Mouse (Mus musculus) lung, adult 10 weeks (tissue): ENCODE measurements around the gene Nemp2. TPM values are rescaled to one million over a fixed set of nuclear protein-coding genes. Genes with fewer than 3 reads are reported as not detected.

Experiments
- polyA plus RNA-seq: library from polyadenylated mRNA; stranded (reverse); fragments of 350-450 nt; fragmentation: Illumina TruSeq; extraction: RNeasy Lipid Tissue Mini Kit (QIAGEN cat#74804); gene quantifications from one replicate; pipeline ENCODE4 v1.2.3, GENCODE M21; 2014; ENCODE audit warnings: low read depth, low replicate concordance; ENCODE audit not compliant: insufficient read depth

Nemp2 gene
- 4.2 TPM for polyA plus RNA-seq

DNA sequence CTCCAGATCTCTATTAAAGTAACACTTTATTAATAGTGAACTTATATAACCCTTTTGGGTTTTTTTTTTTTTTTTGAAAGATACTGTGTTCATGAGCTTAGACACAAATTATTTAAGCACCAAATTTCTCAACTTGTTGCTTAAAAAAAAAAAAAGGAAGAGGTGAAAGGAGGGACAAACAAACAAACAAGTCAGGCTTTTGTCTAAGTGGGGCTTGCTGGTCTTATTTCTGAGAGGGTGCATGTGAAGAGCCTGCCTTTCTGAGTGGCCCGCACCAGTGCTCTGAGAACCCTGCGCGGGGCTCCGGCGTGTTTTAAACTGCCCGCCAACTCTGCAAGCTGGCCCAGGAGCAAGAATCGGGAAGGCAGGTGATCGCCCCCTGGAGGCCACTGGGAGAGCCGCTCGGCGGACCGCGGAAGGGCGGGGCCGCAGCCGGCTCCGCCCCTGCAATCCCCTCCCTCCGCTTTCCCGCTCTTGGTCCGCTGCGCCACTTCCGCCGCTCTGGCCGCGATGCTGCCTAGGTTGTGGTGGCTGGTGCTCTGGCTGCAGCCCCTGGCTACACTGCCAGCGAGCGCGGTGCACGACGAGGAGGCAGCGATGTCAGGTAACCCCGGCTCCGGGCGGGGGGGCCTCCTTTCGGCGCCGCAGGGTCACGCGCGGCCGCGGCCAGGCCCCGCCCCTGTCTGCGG, at the start of gene Nemp2:
Gene Nemp2 (plus strand): TSS at position 456 of the 689 bp plus-strand sequence.

Other genes starting within 250 kb of the Nemp2 start
- 23.9 TPM for gene Nab1, start 130.0 kb upstream of the Nemp2 start, polyA plus RNA-seq
- 11.9 TPM for gene Mfsd6, start 96.8 kb downstream of the Nemp2 start, polyA plus RNA-seq
- 5.7 TPM for gene Inpp1, start 187.0 kb downstream of the Nemp2 start, polyA plus RNA-seq
- 19.5 TPM for gene Hibch, start 214.2 kb downstream of the Nemp2 start, polyA plus RNA-seq